Mouse (Mus musculus) forebrain, embryonic 16.5 days (tissue): ENCODE results near the gene R3hdm2. TPM values are rescaled to one million over a fixed set of nuclear protein-coding genes. Genes with fewer than 3 reads are reported as not detected.

Source experiments
- ATAC-seq: fragments of 200-750 bp; cut with Nextera tagmentation; 2 replicates; pipeline ENCODE4 v1.8.0; 2017; ENCODE audit warnings: mild to moderate bottlenecking, moderate library complexity
- H3K27ac ChIP-seq: fragments of 300-500 bp; sonication (generic); 2 replicates; pipeline ENCODE4 v1.5.1; 2014; ENCODE audit warnings: low read length, control low read depth
- H3K27me3 ChIP-seq: fragments of 300-500 bp; sonication (generic); replicated peaks from 2 replicates; pipeline ENCODE4 v1.6.1; 2014; ENCODE audit warnings: low read length; ENCODE audit not compliant: control insufficient read depth, insufficient read depth
- H3K36me3 ChIP-seq: fragments of 300-500 bp; sonication (generic); 2 replicates; pipeline ENCODE4 v1.6.1; 2014; ENCODE audit not compliant: control insufficient read depth, insufficient read depth
- H3K4me1 ChIP-seq: fragments of 300-500 bp; sonication (generic); replicated peaks from 2 replicates; pipeline ENCODE4 v1.6.1; 2014; ENCODE audit warnings: low read length; ENCODE audit not compliant: control insufficient read depth, insufficient read depth
- H3K4me2 ChIP-seq: fragments of 300-500 bp; sonication (generic); 2 replicates; pipeline ENCODE4 v1.6.1; 2014; ENCODE audit warnings: mild to moderate bottlenecking, low read length, control low read depth
- H3K4me3 ChIP-seq: fragments of 300-500 bp; sonication (generic); replicated peaks from 2 replicates; pipeline ENCODE4 v1.5.1; 2014; ENCODE audit warnings: mild to moderate bottlenecking, low read length, control low read depth
- H3K9ac ChIP-seq: fragments of 300-500 bp; sonication (generic); replicated peaks from 2 replicates; pipeline ENCODE4 v1.6.1; 2014; ENCODE audit warnings: low read depth, low read length, control low read depth
- H3K9me3 ChIP-seq: fragments of 300-500 bp; sonication (generic); 2 replicates; pipeline ENCODE4 v1.6.1; 2016; ENCODE audit warnings: low read length; ENCODE audit not compliant: control insufficient read depth
- WGBS: fragments of 180-500 bp; shearing (Covaris S2); extraction: QIAGEN DNeasy Blood & Tissue Kit; methylation state at CpG from one replicate; pipeline ENCODE4 v1.1.7; 2014; 5-methylcytosine and 5-hydroxymethylcytosine counted together
- polyA plus RNA-seq: library from polyadenylated mRNA; unstranded; fragments of >200 nt; fragmentation: Nextera tagmentation; extraction: Ambion mirVana; gene quantifications from 2 replicates; pipeline ENCODE4 v1.2.1, GENCODE M21; 2015

The R3hdm2 gene
- polyA plus RNA-seq, 1 experiment from 2014 or later = 37.5 TPM

DNA sequence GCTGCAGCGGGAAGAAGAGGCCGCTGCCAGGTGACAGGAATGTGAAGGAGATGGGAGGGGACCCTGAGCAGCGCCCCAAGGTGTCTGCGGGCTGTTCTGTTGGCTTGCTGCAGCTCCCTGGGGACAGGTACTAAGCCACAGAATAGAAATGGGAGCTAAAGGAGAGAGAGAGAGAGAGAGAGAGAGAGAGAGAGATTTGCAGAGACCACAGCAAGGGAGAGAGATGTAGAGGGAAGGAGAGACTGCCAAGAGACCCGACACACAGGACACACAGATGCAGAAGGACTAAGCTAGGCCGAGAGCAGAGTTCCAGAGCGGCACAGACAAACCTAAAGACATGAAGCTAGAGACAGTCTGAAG lies 132.2 kb downstream of the R3hdm2 start:
- Histone ChIP-seq H3K4me3 (peak overlapping the region; percentile 57), H3K27me3 (peaks cover 13% of the 10 kb centered on the region), H3K4me2 (peak overlapping the region; percentile 98), H3K9ac (peak overlapping the region; percentile 87), H3K27ac (peak overlapping the region; percentile 99), H3K36me3 (no peaks in the 10 kb centered on the region), H3K9me3 (no peaks in the 10 kb centered on the region), H3K4me1 (peaks cover 68% of the 10 kb centered on the region)
- ATAC-seq = no peak
- WGBS = 2% methylated on average over 7 of the region's 7 CpGs

GRCm38 (mm10) chr10:127512813-127513212 lies 132.7 kb downstream of the R3hdm2 start:
- Histone ChIP-seq H3K27me3 (peaks cover 13% of the 10 kb centered on the region), H3K9ac (peak overlapping the region; percentile 87), H3K27ac (peak overlapping the region; percentile 99), H3K4me1 (peaks cover 68% of the 10 kb centered on the region), H3K4me3 (peak overlapping the region; percentile 24; the same call in 1 of the 2 replicates), H3K9me3 (no peaks in the 10 kb centered on the region), H3K4me2 (peak overlapping the region; percentile 98), H3K36me3 (peaks cover 2% of the 10 kb centered on the region; the same call in 1 of the 2 replicates)
- ATAC-seq = peak; percentile 24
- under 1% methylated on average over 27 of the region's 27 CpGs for WGBS

DNA sequence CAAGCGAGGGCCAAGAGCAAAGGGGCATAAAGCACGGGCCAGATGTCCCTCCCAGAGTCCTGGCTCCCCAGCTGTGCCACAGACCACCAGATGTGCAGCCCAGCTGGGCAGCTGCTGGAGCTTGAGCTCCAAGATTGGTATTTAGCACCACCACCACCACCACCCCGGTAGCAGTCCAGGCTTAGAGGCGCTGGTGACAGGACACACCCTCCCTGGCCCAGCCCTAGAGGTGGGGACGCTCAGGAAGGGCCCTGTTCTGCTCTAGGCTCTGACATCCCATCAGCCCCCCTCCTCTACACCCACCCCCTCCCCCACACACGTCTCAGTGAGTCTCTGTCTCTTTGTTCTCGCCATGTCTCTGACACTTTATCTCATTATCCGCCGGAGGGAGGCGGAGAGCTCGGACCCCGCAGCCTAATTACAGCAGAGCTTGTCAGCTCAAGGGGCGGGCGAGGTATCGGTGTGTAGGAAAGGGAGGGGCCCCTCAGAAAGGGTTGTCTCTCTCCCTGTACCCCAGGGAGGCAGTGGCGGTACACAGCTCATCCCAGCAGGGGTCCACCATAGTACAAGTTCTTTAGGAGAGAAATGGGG lies 133.5 kb downstream of the R3hdm2 start:
- H3K36me3 ChIP-seq = peaks cover 2% of the 10 kb centered on the region; the same call in 1 of the 2 replicates
- H3K4me3 ChIP-seq = no peak overlapping the region
- no peaks in the 10 kb centered on the region for H3K9me3 ChIP-seq
- WGBS = under 1% methylated on average over 16 of the region's 16 CpGs
- H3K27ac ChIP-seq = 0 out of 2 replicates have a peak overlapping the region, but pooled peaks have one; percentile 15
- H3K4me1 ChIP-seq = peaks cover 62% of the 10 kb centered on the region
- no peak for ATAC-seq
- peak overlapping the region; percentile 46; the same call in 1 of the 2 replicates for H3K9ac ChIP-seq
- peak overlapping the region; percentile 98 for H3K4me2 ChIP-seq
- H3K27me3 ChIP-seq = peaks cover 13% of the 10 kb centered on the region

DNA sequence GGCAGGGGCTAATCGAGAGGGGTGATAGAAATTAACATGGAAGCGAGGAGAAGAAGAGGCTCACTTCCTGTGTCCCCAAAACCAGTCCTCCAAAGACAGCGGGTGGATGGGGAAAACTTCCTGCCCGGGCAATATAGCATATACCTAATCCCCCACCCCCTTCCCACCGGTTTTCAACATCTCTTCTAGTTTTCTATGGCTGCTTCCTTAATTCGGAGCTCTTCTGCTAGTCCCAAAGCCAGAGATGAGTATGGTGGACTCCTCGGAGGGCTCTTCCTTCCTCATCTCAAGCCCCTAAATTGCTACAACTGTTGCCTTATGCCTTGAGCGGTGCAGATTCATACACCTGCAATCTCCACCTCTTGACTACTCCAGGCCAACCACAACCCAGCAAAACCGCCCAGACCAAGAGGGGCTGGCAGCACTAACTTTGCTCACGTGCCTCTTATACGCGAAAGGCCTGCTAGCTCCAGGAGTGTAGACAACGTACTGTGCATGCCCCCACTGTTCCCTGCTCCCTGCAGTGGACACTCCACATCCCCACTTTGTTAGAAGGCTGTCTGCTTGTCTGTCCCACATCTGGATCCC lies 134.1 kb downstream of the R3hdm2 start:
- ATAC-seq = no peak
- Histone ChIP-seq H3K4me1 (peaks cover 55% of the 10 kb centered on the region), H3K9me3 (no peaks in the 10 kb centered on the region), H3K27ac (no peak overlapping the region), H3K4me2 (peak overlapping the region; percentile 98; the same call in 1 of the 2 replicates), H3K36me3 (peaks cover 2% of the 10 kb centered on the region; the same call in 1 of the 2 replicates), H3K4me3 (no peak overlapping the region), H3K9ac (0 out of 2 replicates have a peak overlapping the region, but pooled peaks have one; percentile 35), H3K27me3 (peaks cover 13% of the 10 kb centered on the region)
- WGBS = 15% methylated on average over 13 of the region's 13 CpGs

GRCm38 (mm10) chr10:127514764-127515163 lies 134.6 kb downstream of the R3hdm2 start, which contains the start of gene Ndufa4l2:
Gene Ndufa4l2 (plus strand): TSS chr10:127514967.
- no peak within 1 kb of the TSS for H3K4me3 ChIP-seq
- H3K27ac ChIP-seq = no peak within 1 kb of the TSS
- peaks cover 50% of the 10 kb centered on the region for H3K4me1 ChIP-seq

DNA sequence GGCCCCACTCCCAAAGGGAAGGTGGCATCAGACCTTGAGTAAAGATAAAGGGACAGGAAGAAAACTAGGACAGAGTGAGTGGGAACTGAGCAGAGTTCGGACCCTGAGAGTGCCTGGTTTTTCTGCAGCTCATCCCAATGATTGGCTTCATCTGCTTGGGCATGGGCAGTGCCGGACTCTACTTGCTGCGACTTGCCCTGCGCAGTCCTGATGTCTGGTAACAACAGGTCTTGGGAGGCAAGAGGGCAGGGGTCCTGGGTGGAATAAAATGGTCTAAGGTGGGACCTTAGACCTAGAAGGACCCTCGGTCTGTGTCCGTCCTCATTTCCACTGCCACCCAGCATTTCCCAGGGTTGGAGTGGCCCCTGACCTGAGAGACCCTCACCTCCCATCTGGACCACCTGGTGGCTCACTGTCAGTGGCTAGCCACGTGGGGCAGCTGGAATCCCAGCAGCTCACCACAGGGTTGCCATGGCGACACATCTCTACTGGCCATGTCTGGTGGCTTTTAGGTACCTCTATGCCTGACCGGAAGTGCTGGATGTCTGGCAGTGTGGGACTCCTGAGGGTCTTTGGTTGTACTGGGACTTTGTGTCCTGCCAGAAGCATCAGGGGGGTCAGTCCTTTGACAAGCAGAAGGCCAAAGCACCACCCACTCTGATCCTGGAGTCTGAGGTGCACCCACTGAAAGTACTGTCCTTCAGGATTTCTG lies 135.3 kb downstream of the R3hdm2 start:
- H3K27me3 ChIP-seq = peaks cover 13% of the 10 kb centered on the region
- no peak overlapping the region for H3K9ac ChIP-seq
- no peak overlapping the region for H3K4me2 ChIP-seq
- 29% methylated on average over 9 of the region's 9 CpGs for WGBS
- H3K36me3 ChIP-seq = peaks cover 2% of the 10 kb centered on the region; the same call in 1 of the 2 replicates
- peaks cover 43% of the 10 kb centered on the region for H3K4me1 ChIP-seq
- no peaks in the 10 kb centered on the region for H3K9me3 ChIP-seq
- H3K27ac ChIP-seq = no peak overlapping the region
- no peak for ATAC-seq
- no peak overlapping the region for H3K4me3 ChIP-seq

More at GRCm38 (mm10) chr10:127514764-127515163, 134.6 kb downstream of the R3hdm2 start, which contains the start of gene Ndufa4l2:
- WGBS = 29% methylated on average over 6 of the region's 6 CpGs
- H3K9me3 ChIP-seq = no peaks in the 10 kb centered on the region
- H3K27me3 ChIP-seq = peaks cover 13% of the 10 kb centered on the region
- ATAC-seq = no peak
- 0 out of 2 replicates have a peak within 1 kb of the TSS, but pooled peaks have one; percentile 35 for H3K9ac ChIP-seq
- peaks cover 2% of the 10 kb centered on the region; the same call in 1 of the 2 replicates for H3K36me3 ChIP-seq
- peak within 1 kb of the TSS; percentile 98 for H3K4me2 ChIP-seq

- 31% methylated on average over 8 of the region's 8 CpGs for WGBS
- Histone ChIP-seq H3K4me1 (peaks cover 40% of the 10 kb centered on the region), H3K27ac (no peak overlapping the region)
Measured at GRCm38 (mm10) chr10:127515983-127516459, 135.9 kb downstream of the R3hdm2 start.

GRCm38 (mm10) chr10:127516576-127517260 lies 136.6 kb downstream of the R3hdm2 start:
- Histone ChIP-seq H3K4me3 (no peak overlapping the region), H3K27me3 (peaks cover 13% of the 10 kb centered on the region), H3K27ac (no peak overlapping the region), H3K4me2 (no peak overlapping the region), H3K9me3 (no peaks in the 10 kb centered on the region), H3K9ac (no peak overlapping the region), H3K4me1 (peaks cover 40% of the 10 kb centered on the region), H3K36me3 (peaks cover 2% of the 10 kb centered on the region; the same call in 1 of the 2 replicates)
- ATAC-seq = no peak
- WGBS = 11% methylated on average over 30 of the region's 30 CpGs

More at GRCm38 (mm10) chr10:127515983-127516459, 135.9 kb downstream of the R3hdm2 start:
- ATAC-seq = no peak
- H3K4me2 ChIP-seq = no peak overlapping the region
- no peaks in the 10 kb centered on the region for H3K9me3 ChIP-seq
- H3K4me3 ChIP-seq = no peak overlapping the region
- peaks cover 2% of the 10 kb centered on the region; the same call in 1 of the 2 replicates for H3K36me3 ChIP-seq
- H3K9ac ChIP-seq = no peak overlapping the region
- peaks cover 13% of the 10 kb centered on the region for H3K27me3 ChIP-seq
